Mouse (Mus musculus) brain, embryonic 14.5 days (tissue): Measurements from ENCODE around the gene Atg2a.
A peak's percentile ranks its signal among the peaks of the same experiment; 100 is the strongest.

Source experiments
- CTCF ChIP-seq: fragments of 200-500 bp; IDR thresholded peaks from 2 replicates; pipeline ENCODE4 v1.5.1; 2012; ENCODE audit warnings: inconsistent platforms, mild to moderate bottlenecking, moderate library complexity, borderline replicate concordance; ENCODE audit not compliant: insufficient read depth, insufficient read length; ENCODE audit errors: extremely low read depth
- POLR2A ChIP-seq: fragments of 200-500 bp; IDR thresholded peaks from 2 replicates; pipeline ENCODE4 v1.6.1; 2012; ENCODE audit warnings: mild to moderate bottlenecking, inconsistent platforms, borderline replicate concordance; ENCODE audit not compliant: poor library complexity, insufficient read depth, insufficient read length, severe bottlenecking; ENCODE audit errors: extremely low read depth

GRCm38 (mm10) chr19:6306586-6306985, 65.1 kb downstream of the Atg2a start:
- no peak for TF ChIP-seq POLR2A
- TF ChIP-seq CTCF, result peak; percentile 66
